Mouse (Mus musculus) bone marrow, adult 2 months (tissue): Measurements from ENCODE around the gene Gngt2.

Source experiments
- CTCF ChIP-seq: fragments of 200-500 bp; IDR thresholded peaks from 2 replicates; pipeline ENCODE4 v1.5.1; 2011; ENCODE audit warnings: low read length, control low read depth; ENCODE audit not compliant: control insufficient read depth, insufficient read depth
- POLR2A ChIP-seq: fragments of 200-500 bp; IDR thresholded peaks from 2 replicates; pipeline ENCODE4 v1.6.1; 2011; ENCODE audit warnings: low read depth, mild to moderate bottlenecking, control low read depth, low read length, borderline replicate concordance; ENCODE audit not compliant: control insufficient read depth

GRCm38 (mm10) chr11:95828181-95828964, 8.6 kb upstream of the Gngt2 start:
- no peak for TF ChIP-seq CTCF
- no peak for TF ChIP-seq POLR2A
